Mouse (Mus musculus) stomach, postnatal 0 days (tissue): ENCODE data around the gene Ubn1. TPM values are rescaled to one million over a fixed set of nuclear protein-coding genes. Genes with fewer than 3 reads are reported as not detected.

Experiments used
- ATAC-seq: fragments of 200-750 bp; cut with Nextera tagmentation; 2 replicates; pipeline ENCODE4 v1.8.0; 2017; ENCODE audit not compliant: low FRiP score, low TSS enrichment
- DNase-seq: peaks from one replicate; pipeline ENCODE4 v3.0.0-alpha.2; 2016; ENCODE audit warnings: low spot score
- H3K27ac ChIP-seq: fragments of 300-500 bp; sonication (generic); replicated peaks from 2 replicates; pipeline ENCODE4 v1.5.1; 2014; ENCODE audit warnings: mild to moderate bottlenecking, control low read depth
- H3K27me3 ChIP-seq: fragments of 300-500 bp; sonication (generic); 2 replicates; pipeline ENCODE4 v1.6.1; 2014; ENCODE audit warnings: low read length; ENCODE audit not compliant: control insufficient read depth, insufficient read depth
- H3K36me3 ChIP-seq: fragments of 300-500 bp; sonication (generic); 2 replicates; pipeline ENCODE4 v1.6.1; 2014; ENCODE audit warnings: low read length, mixed read lengths; ENCODE audit not compliant: control insufficient read depth, insufficient read depth
- H3K4me1 ChIP-seq: fragments of 300-500 bp; sonication (generic); replicated peaks from 2 replicates; pipeline ENCODE4 v1.6.1; 2014; ENCODE audit warnings: antibody characterized with exemption; ENCODE audit not compliant: control insufficient read depth, insufficient read depth
- H3K4me2 ChIP-seq: fragments of 300-500 bp; sonication (generic); replicated peaks from 2 replicates; pipeline ENCODE4 v1.6.1; 2014; ENCODE audit warnings: low read depth, mild to moderate bottlenecking, control low read depth, moderate library complexity
- H3K4me3 ChIP-seq: fragments of 300-500 bp; sonication (generic); 2 replicates; pipeline ENCODE4 v1.5.1; 2014; ENCODE audit warnings: low read depth, low read length, control low read depth
- H3K9ac ChIP-seq: fragments of 300-500 bp; sonication (generic); 2 replicates; pipeline ENCODE4 v1.6.1; 2014; ENCODE audit warnings: mild to moderate bottlenecking, low read length, control low read depth, mixed read lengths
- H3K9me3 ChIP-seq: fragments of 300-500 bp; sonication (generic); 2 replicates; pipeline ENCODE4 v1.6.1; 2016; ENCODE audit warnings: low read length; ENCODE audit not compliant: control insufficient read depth
- CTCF ChIP-seq: IDR thresholded peaks from 2 replicates; pipeline ENCODE4 v1.5.1; 2016; ENCODE audit warnings: antibody characterized with exemption, low read depth, mild to moderate bottlenecking, moderate library complexity
- EP300 ChIP-seq: optimal IDR thresholded peaks from 2 replicates; pipeline ENCODE3; 2016; ENCODE audit warnings: antibody characterized with exemption
- WGBS: fragments of 180-500 bp; shearing (Covaris S2); extraction: QIAGEN DNeasy Blood & Tissue Kit; methylation state at CpG from one replicate; pipeline ENCODE4 v1.1.7; 2014; 5-methylcytosine and 5-hydroxymethylcytosine counted together
- polyA plus RNA-seq: library from polyadenylated mRNA; unstranded; fragments of >200 nt; fragmentation: Nextera tagmentation; extraction: Ambion mirVana; gene quantifications from 2 replicates; pipeline ENCODE4 v1.2.1, GENCODE M21; 2015

Ubn1 gene
- polyA plus RNA-seq, 1 experiment from 2014 or later: 9.1 TPM

DNA sequence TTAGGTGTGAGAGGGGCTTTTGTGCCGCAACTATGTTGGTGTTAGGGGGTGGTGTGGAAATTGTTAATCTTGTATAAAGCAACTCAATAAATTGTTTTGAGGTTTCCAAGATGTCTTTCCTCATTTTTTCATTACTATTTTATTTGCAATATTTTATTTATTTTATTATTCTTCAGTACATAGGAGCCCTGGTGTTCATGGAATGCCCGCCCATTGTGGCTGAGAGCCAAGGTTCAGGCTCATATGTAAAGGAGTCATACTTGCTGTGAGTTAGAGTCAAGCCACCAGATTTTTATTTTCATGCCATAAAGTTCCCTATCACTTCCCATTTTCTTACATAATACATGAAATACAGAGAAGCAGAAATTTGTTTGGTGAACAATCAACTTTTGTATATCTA is 36.3 kb downstream of the Ubn1 start:
- Histone ChIP-seq H3K4me3 (no peak overlapping the region), H3K27ac (no peak overlapping the region), H3K4me1 (no peaks in the 10 kb centered on the region), H3K4me2 (no peak overlapping the region), H3K9ac (no peak overlapping the region), H3K27me3 (no peaks in the 10 kb centered on the region), H3K9me3 (no peaks in the 10 kb centered on the region), H3K36me3 (peaks cover 34% of the 10 kb centered on the region)
- DNase-seq (no peak), ATAC-seq (no peak)
- TF ChIP-seq EP300 (no peak), CTCF (no peak)
- WGBS: 97% methylated on average over 2 of the region's 2 CpGs

DNA sequence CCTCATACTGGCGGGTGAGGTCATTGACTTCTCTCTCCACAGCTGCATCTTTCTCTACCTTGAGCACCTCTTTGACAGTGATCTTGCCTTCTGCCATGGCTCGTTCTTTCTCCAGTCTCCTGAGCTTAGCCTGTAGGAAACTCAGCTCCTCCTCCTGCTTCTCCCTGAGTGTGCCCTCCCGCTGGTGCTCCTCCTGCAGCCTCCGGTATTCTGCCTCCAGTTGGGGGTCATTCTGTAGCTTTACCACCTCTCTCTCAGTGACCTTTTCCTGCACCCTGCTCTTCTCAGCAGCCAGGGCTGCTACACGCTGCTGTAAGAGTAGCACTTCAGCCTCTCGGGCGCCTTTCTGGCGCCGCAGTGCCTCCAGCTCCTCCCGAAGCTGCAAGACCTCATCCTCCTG is 39.2 kb downstream of the Ubn1 start:
- no peak for ATAC-seq
- Histone ChIP-seq H3K27me3 (no peaks in the 10 kb centered on the region), H3K9me3 (no peaks in the 10 kb centered on the region), H3K27ac (no peak overlapping the region), H3K4me2 (no peak overlapping the region), H3K4me1 (no peaks in the 10 kb centered on the region), H3K36me3 (peaks cover 23% of the 10 kb centered on the region; the same call in 1 of the 2 replicates), H3K9ac (no peak overlapping the region), H3K4me3 (no peak overlapping the region)
- 68% methylated on average over 10 of the region's 10 CpGs for WGBS
- DNase-seq: no peak
- TF ChIP-seq EP300 (no peak), CTCF (no peak)

DNA sequence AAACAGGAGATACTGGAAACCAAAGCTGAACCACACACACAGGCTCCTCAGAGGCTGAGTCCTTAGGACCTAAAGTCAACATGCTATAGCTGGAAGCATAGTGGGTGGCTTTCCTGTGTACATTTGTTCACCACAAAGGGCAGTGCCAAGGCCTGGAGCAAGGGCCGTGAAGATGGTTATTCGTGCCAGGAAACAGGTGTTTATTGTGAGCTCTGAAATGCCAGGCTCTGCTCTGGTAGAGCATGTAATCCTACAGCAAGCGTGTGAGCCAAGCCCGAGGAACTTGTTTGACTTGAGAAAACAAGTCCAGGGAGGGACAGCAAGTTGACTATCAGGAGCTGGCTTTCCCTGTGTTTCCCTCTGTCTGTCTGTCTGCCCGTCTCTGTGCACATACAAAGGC is 43.4 kb downstream of the Ubn1 start:
- Histone ChIP-seq H3K27me3 (no peaks in the 10 kb centered on the region), H3K27ac (0 out of 2 replicates have a peak overlapping the region, but pooled peaks have one; percentile 1), H3K4me3 (no peak overlapping the region), H3K4me2 (no peak overlapping the region), H3K4me1 (no peaks in the 10 kb centered on the region), H3K9ac (no peak overlapping the region), H3K9me3 (no peaks in the 10 kb centered on the region), H3K36me3 (0 out of 2 replicates have a peak, but pooled peaks cover 3% of the 10 kb centered on the region)
- 50% methylated on average over 5 of the region's 5 CpGs for WGBS
- DNase-seq (no peak), ATAC-seq (0 out of 2 replicates have a peak, but pooled peaks have one; percentile 34)
- TF ChIP-seq CTCF: no peak
- no peak for TF ChIP-seq EP300

DNA sequence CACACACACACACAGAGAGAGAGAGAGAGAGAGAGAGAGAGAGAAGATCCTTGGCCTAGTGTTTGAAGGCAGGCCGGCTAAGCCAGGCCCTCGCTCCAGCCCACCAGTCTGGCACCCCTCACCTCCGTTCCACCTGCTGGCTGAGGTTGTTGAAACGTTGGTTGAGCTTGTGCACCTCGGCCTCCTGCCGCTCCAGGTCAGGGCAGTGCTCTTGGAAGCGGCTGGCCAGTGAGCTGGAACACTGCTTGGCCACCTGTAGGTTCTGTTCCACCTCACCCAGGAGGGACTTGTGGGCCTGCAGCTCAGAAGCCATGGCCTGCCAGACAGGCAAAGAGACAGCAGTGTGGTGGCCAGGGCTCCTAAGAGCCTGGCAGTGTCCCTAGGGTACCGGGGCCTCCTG is 46.6 kb downstream of the Ubn1 start:
- Histone ChIP-seq H3K4me3 (no peak overlapping the region), H3K4me1 (no peaks in the 10 kb centered on the region), H3K27me3 (no peaks in the 10 kb centered on the region), H3K9me3 (no peaks in the 10 kb centered on the region), H3K36me3 (0 out of 2 replicates have a peak, but pooled peaks cover 2% of the 10 kb centered on the region), H3K27ac (no peak overlapping the region), H3K4me2 (no peak overlapping the region), H3K9ac (no peak overlapping the region)
- TF ChIP-seq CTCF (no peak), EP300 (no peak)
- ATAC-seq (no peak), DNase-seq (no peak)
- WGBS: 91% methylated on average over 7 of the region's 8 CpGs

- no peak overlapping the region for H3K27ac ChIP-seq
- H3K9me3 ChIP-seq: no peaks in the 10 kb centered on the region
- no peaks in the 10 kb centered on the region for H3K36me3 ChIP-seq
- no peak overlapping the region for H3K9ac ChIP-seq
- ATAC-seq: no peak
- no peaks in the 10 kb centered on the region for H3K4me1 ChIP-seq
- no peak for TF ChIP-seq EP300
- no peak for TF ChIP-seq CTCF
- no peak for DNase-seq
- no peak overlapping the region for H3K4me3 ChIP-seq
- 78% methylated on average over 6 of the region's 6 CpGs for WGBS
- no peaks in the 10 kb centered on the region for H3K27me3 ChIP-seq
- H3K4me2 ChIP-seq: no peak overlapping the region
These were observed 51.1 kb downstream of the Ubn1 start for GRCm38 (mm10) chr16:5101000-5101399.

GRCm38 (mm10) chr16:5109877-5110276 is 60.0 kb downstream of the Ubn1 start:
- Histone ChIP-seq H3K4me1 (no peaks in the 10 kb centered on the region), H3K36me3 (no peaks in the 10 kb centered on the region), H3K9ac (no peak overlapping the region), H3K27me3 (no peaks in the 10 kb centered on the region), H3K27ac (no peak overlapping the region), H3K4me3 (no peak overlapping the region), H3K9me3 (no peaks in the 10 kb centered on the region), H3K4me2 (no peak overlapping the region)
- ATAC-seq: no peak
- 50% methylated on average over 7 of the region's 7 CpGs for WGBS
- no peak for DNase-seq
- no peak for TF ChIP-seq CTCF
- TF ChIP-seq EP300: no peak
